Mouse (Mus musculus): ENCODE results near the gene Nxt2. TPM values are rescaled to one million over a fixed set of nuclear protein-coding genes. Genes with fewer than 3 reads are reported as not detected.

Nxt2 gene
- total RNA-seq, 2 experiments from 2014 or later, result 22.7 to 25.5 TPM

DNA sequence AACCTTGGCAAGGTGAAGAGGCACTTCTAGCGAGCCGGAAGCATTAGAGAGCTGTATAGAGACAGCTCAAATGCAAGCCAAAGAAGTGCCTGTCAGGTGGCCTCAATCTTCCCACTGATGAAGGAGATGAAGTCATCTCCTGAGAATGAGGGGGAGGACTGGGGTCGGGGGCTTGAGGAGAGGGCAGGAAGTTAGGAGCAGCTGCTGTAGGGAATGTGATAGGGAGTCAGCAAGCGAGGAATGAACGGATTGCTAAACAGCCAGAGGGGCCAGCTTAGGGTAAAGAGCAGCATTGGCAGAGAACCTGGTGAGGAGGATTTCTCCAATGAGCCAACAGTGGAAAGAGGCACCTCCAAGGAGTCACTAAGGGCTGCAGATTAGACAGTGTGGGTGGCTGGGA is 59.3 kb downstream of the Nxt2 start:
- intact Hi-C loops (cut with DNase I), result no loop called here
- DNase-seq (ENCODE audit: low spot score in 2 of 2), result no peak

Other genes with a start within 250 kb of the Nxt2 start
- gene Gucy2f, start 29.8 kb upstream of the Nxt2 start, total RNA-seq (2021), result under 1 TPM; 0.51 to 0.61 TPM
- gene Kcne1l, start 79.5 kb downstream of the Nxt2 start, total RNA-seq (2021), result 1 to 10 TPM; 7.6 to 8.0 TPM
- 10 to 100 TPM; 76.2 to 87.0 TPM for gene Acsl4, start 163.8 kb downstream of the Nxt2 start, total RNA-seq (2021)

Data from left cerebral cortex, postnatal 14 days (tissue).